Mouse (Mus musculus): ENCODE results near the gene Npr3. TPM values are rescaled to one million over a fixed set of nuclear protein-coding genes. Genes with fewer than 3 reads are reported as not detected.
"Not testable (repeated sequence)": the region's sequence is repeated elsewhere in the genome, so short reads cannot be mapped to it uniquely, and the experiment has no call there.

The Npr3 gene
- polyA plus RNA-seq, 1 experiment from 2014 or later, result 5.5 TPM

GRCm38 (mm10) chr15:11877273-11877672 is 29.8 kb downstream of the Npr3 start:
- WGBS, result 72% methylated on average over 2 of the region's 2 CpGs
- no peaks in the 10 kb centered on the region for H3K4me1 ChIP-seq
- no peaks in the 10 kb centered on the region for H3K27me3 ChIP-seq
- 0 out of 2 replicates have a peak, but pooled peaks cover 5% of the 10 kb centered on the region for H3K9me3 ChIP-seq (replicated peaks)
- no peak overlapping the region for H3K27ac ChIP-seq
- no peak overlapping the region for H3K9ac ChIP-seq
- no peaks in the 10 kb centered on the region for H3K36me3 ChIP-seq
- ATAC-seq (ENCODE audit: low FRiP score), result no peak
- H3K4me2 ChIP-seq (replicated peaks), result no peak overlapping the region
- no peak overlapping the region for H3K4me3 ChIP-seq

DNA sequence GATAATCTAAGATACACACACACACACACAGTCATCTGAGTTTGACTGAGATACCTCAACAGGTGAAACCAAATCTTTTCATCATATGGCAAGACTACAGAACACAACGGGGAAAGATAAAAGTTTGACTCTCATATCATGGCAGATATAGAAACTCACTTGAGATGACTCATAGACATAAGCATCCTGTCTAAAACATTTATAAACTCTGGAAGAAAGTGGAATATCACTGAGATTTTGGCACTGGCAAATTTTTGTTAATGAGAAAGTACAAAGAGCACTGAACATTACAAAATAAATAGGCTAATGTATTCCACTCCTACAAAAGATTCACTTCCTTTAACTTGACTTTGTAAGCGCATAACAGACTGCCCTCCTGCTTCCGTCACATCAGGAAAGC is 40.2 kb downstream of the Npr3 start:
- Histone ChIP-seq H3K27me3 (no peaks in the 10 kb centered on the region), H3K4me2 (replicated peaks) (no peak overlapping the region), H3K4me3 (no peak overlapping the region), H3K27ac (no peak overlapping the region), H3K36me3 (no peaks in the 10 kb centered on the region), H3K4me1 (no peaks in the 10 kb centered on the region), H3K9ac (no peak overlapping the region), H3K9me3 (replicated peaks) (no peaks in the 10 kb centered on the region)
- WGBS, result 94% methylated on average over 3 of the region's 3 CpGs
- no peak for ATAC-seq (ENCODE audit: low FRiP score)

GRCm38 (mm10) chr15:11863540-11863818 is 43.6 kb downstream of the Npr3 start:
- no peak overlapping the region for H3K9ac ChIP-seq
- H3K4me1 ChIP-seq, result no peaks in the 10 kb centered on the region
- 87% methylated on average over 6 of the region's 6 CpGs for WGBS
- no peak overlapping the region for H3K4me2 ChIP-seq (replicated peaks)
- H3K27ac ChIP-seq, result no peak overlapping the region
- no peaks in the 10 kb centered on the region for H3K27me3 ChIP-seq
- H3K36me3 ChIP-seq, result no peaks in the 10 kb centered on the region
- no peak for ATAC-seq (ENCODE audit: low FRiP score)
- no peaks in the 10 kb centered on the region for H3K9me3 ChIP-seq (replicated peaks)
- H3K4me3 ChIP-seq, result no peak overlapping the region

DNA sequence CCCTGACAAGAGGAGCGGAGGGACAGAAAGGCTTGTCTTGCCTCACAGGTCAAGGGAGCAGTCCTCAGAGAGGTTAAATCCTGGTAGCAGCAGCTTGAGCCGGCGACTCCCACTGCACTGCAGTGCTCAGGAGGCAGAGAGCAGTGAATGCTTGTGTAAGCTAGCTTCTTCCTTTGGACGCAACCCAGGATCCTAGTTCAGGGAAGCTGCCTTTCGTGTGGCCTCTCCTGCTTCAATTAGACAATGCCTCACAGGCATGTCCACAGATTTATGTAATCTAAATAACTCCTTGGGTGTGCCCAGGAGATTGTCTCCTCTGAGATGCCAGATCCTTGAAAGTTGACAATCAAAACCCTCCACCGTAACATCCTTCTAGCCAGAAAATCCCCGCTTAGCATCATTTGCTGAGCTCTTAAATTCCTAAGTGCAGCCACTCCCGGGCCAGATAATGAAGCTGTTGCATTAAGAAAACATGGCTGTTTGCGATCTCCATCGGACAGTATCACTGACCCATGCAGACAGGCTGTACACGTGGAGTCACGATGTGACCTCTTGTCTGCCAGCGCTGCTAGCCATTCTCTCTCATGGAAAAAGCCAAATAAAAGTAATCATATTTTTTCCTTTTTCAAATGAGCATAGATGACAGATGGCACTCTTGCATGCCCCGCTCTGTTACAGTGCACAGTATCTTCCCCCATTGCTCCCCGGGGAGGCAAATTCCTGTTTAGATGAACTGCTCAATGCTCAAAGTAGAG is 44.1 kb downstream of the Npr3 start:
- Histone ChIP-seq H3K9me3 (replicated peaks) (no peaks in the 10 kb centered on the region), H3K4me3 (no peak overlapping the region), H3K36me3 (no peaks in the 10 kb centered on the region), H3K27me3 (no peaks in the 10 kb centered on the region), H3K4me1 (no peaks in the 10 kb centered on the region), H3K27ac (no peak overlapping the region), H3K4me2 (replicated peaks) (no peak overlapping the region), H3K9ac (no peak overlapping the region)
- WGBS, result 88% methylated on average over 15 of the region's 15 CpGs
- ATAC-seq (ENCODE audit: low FRiP score), result no peak

DNA sequence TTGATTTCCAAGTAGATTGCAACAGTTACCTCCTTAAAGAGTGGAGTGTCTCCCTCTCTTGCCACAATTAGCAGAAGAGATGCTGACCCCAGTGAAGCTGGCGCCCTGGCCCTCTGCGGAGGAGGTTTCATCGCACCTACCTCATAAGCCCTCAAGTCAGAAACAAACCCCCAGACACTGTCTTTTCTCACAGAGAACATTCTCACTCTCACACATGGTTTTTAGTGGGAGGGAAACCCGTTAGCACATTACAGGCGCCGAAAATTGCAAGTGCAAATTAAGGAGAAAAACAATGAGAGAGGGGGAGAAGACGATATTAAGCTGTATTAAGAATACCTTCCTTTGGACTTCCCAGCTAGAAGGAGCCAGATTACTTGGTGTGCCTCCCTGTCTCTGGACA is 44.8 kb downstream of the Npr3 start:
- WGBS, result 91% methylated on average over 7 of the region's 7 CpGs
- ATAC-seq (ENCODE audit: low FRiP score), result no peak

DNA sequence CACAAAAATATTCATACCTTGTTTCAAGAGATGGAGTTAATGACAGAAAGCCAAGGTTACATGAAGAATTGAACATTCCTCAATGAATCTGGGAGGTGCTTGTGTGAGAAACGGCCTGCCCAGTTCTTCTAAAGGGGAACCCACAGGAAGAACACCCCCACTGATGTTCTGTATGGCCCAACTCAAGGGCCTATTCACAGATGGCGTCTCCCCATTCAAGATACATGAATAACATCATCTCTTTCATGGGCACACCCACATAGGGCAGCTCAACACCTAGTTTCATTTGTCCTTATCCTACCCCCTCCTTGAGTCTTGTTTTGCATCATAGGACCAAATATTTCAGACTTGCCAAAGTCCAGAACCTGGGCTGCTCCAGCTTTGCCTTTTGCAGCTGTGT is 46.8 kb downstream of the Npr3 start:
- no peaks in the 10 kb centered on the region for H3K9me3 ChIP-seq (replicated peaks)
- H3K4me2 ChIP-seq (replicated peaks), result no peak overlapping the region
- no peak for ATAC-seq (ENCODE audit: low FRiP score)
- no peak overlapping the region for H3K27ac ChIP-seq
- H3K4me1 ChIP-seq, result no peaks in the 10 kb centered on the region
- no peaks in the 10 kb centered on the region for H3K36me3 ChIP-seq
- no peaks in the 10 kb centered on the region for H3K27me3 ChIP-seq
- 73% methylated on average over 2 of the region's 2 CpGs for WGBS
- no peak overlapping the region for H3K4me3 ChIP-seq
- no peak overlapping the region for H3K9ac ChIP-seq

More for the DNA sequence above, 44.8 kb downstream of the Npr3 start:
- Histone ChIP-seq H3K9me3 (replicated peaks) (no peaks in the 10 kb centered on the region), H3K9ac (no peak overlapping the region), H3K4me2 (replicated peaks) (no peak overlapping the region), H3K36me3 (no peaks in the 10 kb centered on the region), H3K27ac (no peak overlapping the region), H3K27me3 (no peaks in the 10 kb centered on the region), H3K4me1 (no peaks in the 10 kb centered on the region), H3K4me3 (no peak overlapping the region)

GRCm38 (mm10) chr15:11859829-11860228 is 47.3 kb downstream of the Npr3 start:
- Histone ChIP-seq H3K36me3 (no peaks in the 10 kb centered on the region), H3K4me2 (replicated peaks) (no peak overlapping the region), H3K9ac (no peak overlapping the region), H3K9me3 (replicated peaks) (no peaks in the 10 kb centered on the region), H3K27ac (no peak overlapping the region), H3K4me1 (no peaks in the 10 kb centered on the region), H3K4me3 (no peak overlapping the region), H3K27me3 (no peaks in the 10 kb centered on the region)
- WGBS, result 86% methylated on average over 3 of the region's 3 CpGs
- no peak for ATAC-seq (ENCODE audit: low FRiP score)

- 91% methylated on average over 6 of the region's 6 CpGs for WGBS
- ATAC-seq (ENCODE audit: low FRiP score), result no peak
- H3K9me3 ChIP-seq (replicated peaks), result no peaks in the 10 kb centered on the region
- no peak overlapping the region for H3K27ac ChIP-seq
- no peak overlapping the region for H3K4me3 ChIP-seq
- no peaks in the 10 kb centered on the region for H3K36me3 ChIP-seq
- no peak overlapping the region for H3K4me2 ChIP-seq (replicated peaks)
- no peak overlapping the region for H3K9ac ChIP-seq
- no peaks in the 10 kb centered on the region for H3K4me1 ChIP-seq
- no peaks in the 10 kb centered on the region for H3K27me3 ChIP-seq
These were observed 48.7 kb downstream of the Npr3 start for GRCm38 (mm10) chr15:11858411-11858810.

GRCm38 (mm10) chr15:11845204-11846062 is 61.7 kb downstream of the Npr3 start:
- Histone ChIP-seq H3K4me3 (no peak overlapping the region), H3K4me1 (peaks cover 3% of the 10 kb centered on the region; the same call in 1 of the 2 replicates), H3K4me2 (replicated peaks) (no peak overlapping the region), H3K9me3 (replicated peaks) (no peaks in the 10 kb centered on the region), H3K27ac (no peak overlapping the region), H3K36me3 (no peaks in the 10 kb centered on the region), H3K9ac (no peak overlapping the region), H3K27me3 (no peaks in the 10 kb centered on the region)
- ATAC-seq (ENCODE audit: low FRiP score), result peak; percentile 40; the same call in 1 of the 2 replicates
- WGBS, result 64% methylated on average over 16 of the region's 16 CpGs

DNA sequence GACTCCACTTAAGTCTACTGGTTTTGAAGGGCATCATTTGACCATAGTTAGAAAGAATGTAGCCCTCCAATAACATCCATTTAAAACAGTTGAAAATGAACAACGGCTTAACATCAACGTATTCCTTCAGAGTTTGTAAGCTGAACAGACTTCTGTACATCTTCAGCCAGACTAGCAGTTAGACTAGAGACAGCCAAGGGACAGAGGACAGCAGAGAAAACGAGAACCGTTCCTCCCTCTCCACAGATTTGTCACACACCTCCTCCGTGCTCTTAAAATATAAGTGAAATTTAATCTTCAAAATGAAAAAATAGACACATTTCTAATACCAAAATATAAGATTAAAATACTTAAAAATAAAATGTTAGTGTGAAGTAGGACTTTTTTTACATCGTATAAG is 63.0 kb downstream of the Npr3 start:
- H3K9me3 ChIP-seq (replicated peaks), result no peaks in the 10 kb centered on the region
- WGBS, result 88% methylated on average over 6 of the region's 6 CpGs
- no peaks in the 10 kb centered on the region for H3K36me3 ChIP-seq
- no peak overlapping the region for H3K9ac ChIP-seq
- no peak overlapping the region for H3K27ac ChIP-seq
- no peak overlapping the region for H3K4me2 ChIP-seq (replicated peaks)
- no peaks in the 10 kb centered on the region for H3K27me3 ChIP-seq
- H3K4me3 ChIP-seq, result no peak overlapping the region
- H3K4me1 ChIP-seq, result peaks cover 3% of the 10 kb centered on the region; the same call in 1 of the 2 replicates
- no peak for ATAC-seq (ENCODE audit: low FRiP score)

DNA sequence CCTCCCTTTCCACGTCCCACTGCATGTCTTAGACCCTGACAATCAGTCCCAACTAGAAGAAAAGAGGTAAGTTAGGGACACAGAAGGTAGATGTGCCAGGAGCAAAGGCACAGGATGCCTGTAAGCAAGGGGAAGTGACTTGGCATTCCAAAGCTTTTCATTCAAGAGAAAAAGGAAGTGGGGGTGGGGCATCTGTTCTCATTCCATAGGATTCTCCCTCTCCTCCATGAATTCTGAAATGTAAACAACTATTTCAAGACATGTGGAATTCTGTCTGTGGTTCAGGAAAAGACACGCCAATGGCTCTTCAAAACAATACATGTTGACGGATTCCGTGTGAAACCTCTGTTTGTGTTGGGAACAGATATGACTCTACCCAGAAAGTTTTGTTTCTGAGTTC is 65.3 kb downstream of the Npr3 start:
- WGBS, result 81% methylated on average over 4 of the region's 4 CpGs
- no peaks in the 10 kb centered on the region for H3K36me3 ChIP-seq
- no peak overlapping the region for H3K9ac ChIP-seq
- H3K4me3 ChIP-seq, result no peak overlapping the region
- H3K9me3 ChIP-seq (replicated peaks), result no peaks in the 10 kb centered on the region
- no peak overlapping the region for H3K27ac ChIP-seq
- no peak for ATAC-seq (ENCODE audit: low FRiP score)
- no peak overlapping the region for H3K4me2 ChIP-seq (replicated peaks)
- peaks cover 3% of the 10 kb centered on the region; the same call in 1 of the 2 replicates for H3K4me1 ChIP-seq
- H3K27me3 ChIP-seq, result no peaks in the 10 kb centered on the region

GRCm38 (mm10) chr15:11835913-11836312 is 71.2 kb downstream of the Npr3 start:
- Histone ChIP-seq H3K4me2 (replicated peaks) (no peak overlapping the region), H3K4me3 (no peak overlapping the region), H3K9ac (no peak overlapping the region), H3K4me1 (no peaks in the 10 kb centered on the region), H3K9me3 (replicated peaks) (no peaks in the 10 kb centered on the region), H3K36me3 (no peaks in the 10 kb centered on the region), H3K27ac (no peak overlapping the region), H3K27me3 (no peaks in the 10 kb centered on the region)
- 68% methylated on average over 1 of the region's 1 CpGs for WGBS
- no peak for ATAC-seq (ENCODE audit: low FRiP score)

- ATAC-seq (ENCODE audit: low FRiP score); H3K4me2 ChIP-seq (replicated peaks); H3K27me3 ChIP-seq; H3K9me3 ChIP-seq (replicated peaks); H3K27ac ChIP-seq; H3K4me1 ChIP-seq; H3K9ac ChIP-seq; H3K4me3 ChIP-seq; H3K36me3 ChIP-seq: not testable (repeated sequence)
- WGBS, result 71% methylated on average over 6 of the region's 6 CpGs
These were observed 84.7 kb downstream of the Npr3 start for GRCm38 (mm10) chr15:11822347-11822746.
